Mouse (Mus musculus) cortical plate, adult 2 months (tissue): ENCODE measurements around the gene Abcf1. TPM values are rescaled to one million over a fixed set of nuclear protein-coding genes. Genes with fewer than 3 reads are reported as not detected.
A peak's percentile ranks its signal among the peaks of the same experiment; 100 is the strongest.
"Not testable (repeated sequence)": the region's sequence is repeated elsewhere in the genome, so short reads cannot be mapped to it uniquely, and the experiment has no call there.

Source experiments
- H3K27ac ChIP-seq: fragments of 200-500 bp; 2 replicates; pipeline ENCODE4 v1.5.1; 2012; ENCODE audit warnings: low read length, control low read depth, inconsistent platforms; ENCODE audit not compliant: insufficient read depth
- H3K4me1 ChIP-seq: fragments of 200-500 bp; 2 replicates; pipeline ENCODE4 v1.6.1; 2011; ENCODE audit warnings: low read length; ENCODE audit not compliant: control insufficient read depth, insufficient read depth
- H3K4me3 ChIP-seq: fragments of 200-500 bp; 2 replicates; pipeline ENCODE4 v1.5.1; 2011; ENCODE audit warnings: mild to moderate bottlenecking, low read length, control low read depth; ENCODE audit not compliant: insufficient read depth
- CTCF ChIP-seq: fragments of 200-500 bp; IDR thresholded peaks from 2 replicates; pipeline ENCODE4 v1.5.1; 2011; ENCODE audit warnings: mild to moderate bottlenecking, control low read depth, low read length; ENCODE audit not compliant: insufficient read depth; ENCODE audit errors: extremely low read depth
- POLR2A ChIP-seq: fragments of 200-500 bp; IDR thresholded peaks from 2 replicates; pipeline ENCODE4 v1.6.1; 2011; ENCODE audit warnings: mild to moderate bottlenecking, low read length, control low read depth; ENCODE audit not compliant: insufficient read depth; ENCODE audit errors: extremely low read depth
- polyA plus RNA-seq: library from polyadenylated mRNA; depleted of rRNA; stranded (reverse); fragments of >200 nt; gene quantifications from 2 replicates; pipeline ENCODE4 v1.2.3, GENCODE M21; 2012

Gene Abcf1
- polyA plus RNA-seq, 1 experiment = 76.4 TPM

- H3K4me1 ChIP-seq = peaks cover 2% of the 10 kb centered on the region
- H3K27ac ChIP-seq = peak overlapping the region; percentile 76; the same call in 1 of the 2 replicates
- peak overlapping the region; percentile 97 for H3K4me3 ChIP-seq
- TF ChIP-seq POLR2A = no peak
- no peak for TF ChIP-seq CTCF
Measured at GRCm38 (mm10) chr17:35980363-35980754, 10.8 kb upstream of the Abcf1 start.

GRCm38 (mm10) chr17:35979401-35980362, 10.1 kb upstream of the Abcf1 start, which contains the start of the genes Gnl1 and Prr3:
Gnl1 (plus strand) TSS chr17:35979851.
Prr3 (minus strand) TSS chr17:35980236.
- Histone ChIP-seq H3K4me1 (peaks cover 2% of the 10 kb centered on the region), H3K4me3 (peak within 1 kb of the TSS; percentile 97), H3K27ac (peak within 1 kb of the TSS; percentile 76)
- TF ChIP-seq CTCF (no peak), POLR2A (no peak)

GRCm38 (mm10) chr17:35978811-35979400, 9.3 kb upstream of the Abcf1 start:
- Histone ChIP-seq H3K4me1 (peaks cover 2% of the 10 kb centered on the region), H3K27ac (peak overlapping the region; percentile 74), H3K4me3 (peak overlapping the region; percentile 97)
- no peak for TF ChIP-seq CTCF
- peak; percentile 58; the same call in 1 of the 2 replicates for TF ChIP-seq POLR2A

GRCm38 (mm10) chr17:35972131-35972530, 2.6 kb upstream of the Abcf1 start:
- H3K27ac ChIP-seq = no peak overlapping the region
- H3K4me3 ChIP-seq = no peak overlapping the region
- peaks cover 4% of the 10 kb centered on the region; the same call in 1 of the 2 replicates for H3K4me1 ChIP-seq
- TF ChIP-seq POLR2A (no peak), CTCF (no peak)

- Histone ChIP-seq H3K4me3 (no peak overlapping the region), H3K4me1 (peaks cover 4% of the 10 kb centered on the region; the same call in 1 of the 2 replicates), H3K27ac (no peak overlapping the region)
- no peak for TF ChIP-seq CTCF
- TF ChIP-seq POLR2A = no peak
Measured at GRCm38 (mm10) chr17:35967621-35968020, 1.9 kb downstream of the Abcf1 start.

- Histone ChIP-seq H3K27ac (no peak overlapping the region), H3K4me3 (no peak overlapping the region), H3K4me1 (no peaks in the 10 kb centered on the region)
- TF ChIP-seq CTCF = no peak
- TF ChIP-seq POLR2A = no peak
Measured at GRCm38 (mm10) chr17:35963279-35963678, 6.3 kb downstream of the Abcf1 start.

GRCm38 (mm10) chr17:35958533-35959223, 10.9 kb downstream of the Abcf1 start:
- Histone ChIP-seq H3K4me1 (no peaks in the 10 kb centered on the region), H3K27ac (no peak overlapping the region), H3K4me3 (no peak overlapping the region)
- TF ChIP-seq POLR2A (no peak), CTCF (no peak)

- H3K4me3 ChIP-seq = no peak overlapping the region
- H3K4me1 ChIP-seq = no peaks in the 10 kb centered on the region
- no peak for TF ChIP-seq CTCF
- no peak for TF ChIP-seq POLR2A
- H3K27ac ChIP-seq = no peak overlapping the region
Measured at GRCm38 (mm10) chr17:35954665-35955064, 14.9 kb downstream of the Abcf1 start.

GRCm38 (mm10) chr17:35952559-35952958, 17.0 kb downstream of the Abcf1 start:
- not testable (repeated sequence) for H3K27ac ChIP-seq, H3K4me1 ChIP-seq, H3K4me3 ChIP-seq

GRCm38 (mm10) chr17:35950946-35951345, 18.6 kb downstream of the Abcf1 start:
- not testable (repeated sequence) for H3K27ac ChIP-seq, H3K4me1 ChIP-seq, H3K4me3 ChIP-seq
